Mouse (Mus musculus) midbrain, embryonic 10.5 days (tissue): Measurements from ENCODE around the gene Dnmt3a. TPM values are rescaled to one million over a fixed set of nuclear protein-coding genes. Genes with fewer than 3 reads are reported as not detected.

Experiments
- DNase-seq: peaks from one replicate; pipeline ENCODE4 v3.0.0-alpha.2; 2017; ENCODE audit warnings: low spot score
- H3K27ac ChIP-seq: fragments of 300-500 bp; sonication (generic); replicated peaks from 2 replicates; pipeline ENCODE4 v1.5.1; 2016; ENCODE audit warnings: mild to moderate bottlenecking
- H3K27me3 ChIP-seq: fragments of 300-500 bp; sonication (generic); 2 replicates; pipeline ENCODE4 v1.6.1; 2016; ENCODE audit warnings: low read depth, mild to moderate bottlenecking; ENCODE audit not compliant: poor library complexity, severe bottlenecking
- H3K36me3 ChIP-seq: fragments of 300-500 bp; sonication (generic); 2 replicates; pipeline ENCODE4 v1.6.1; 2016; ENCODE audit warnings: mild to moderate bottlenecking, moderate library complexity
- H3K4me1 ChIP-seq: fragments of 300-500 bp; sonication (generic); 2 replicates; pipeline ENCODE4 v1.6.1; 2016
- H3K4me3 ChIP-seq: fragments of 300-500 bp; sonication (generic); 2 replicates; pipeline ENCODE4 v1.5.1; 2016; ENCODE audit warnings: mild to moderate bottlenecking, moderate library complexity
- H3K9me3 ChIP-seq: fragments of 300-500 bp; sonication (generic); replicated peaks from 2 replicates; pipeline ENCODE4 v1.6.1; 2016; ENCODE audit warnings: mild to moderate bottlenecking
- WGBS: fragments of 180-500 bp; shearing (Covaris S2); methylation state at CpG from one replicate; pipeline ENCODE4 v1.1.7; 2016; 5-methylcytosine and 5-hydroxymethylcytosine counted together
- polyA plus RNA-seq: library from polyadenylated mRNA; unstranded; fragments of >200 nt; fragmentation: Nextera tagmentation; extraction: Ambion mirVana; gene quantifications from 2 replicates; pipeline ENCODE4 v1.2.1, GENCODE M21; 2016

The Dnmt3a gene
- polyA plus RNA-seq, 1 experiment from 2014 or later = 92.2 TPM

GRCm38 (mm10) chr12:3864208-3864607 lies 58.4 kb downstream of the Dnmt3a start:
- H3K4me1 ChIP-seq = no peaks in the 10 kb centered on the region
- no peak for DNase-seq
- no peak overlapping the region for H3K4me3 ChIP-seq
- H3K27ac ChIP-seq = no peak overlapping the region
- H3K9me3 ChIP-seq = no peaks in the 10 kb centered on the region
- 92% methylated on average over 8 of the region's 8 CpGs for WGBS
- peaks cover 14% of the 10 kb centered on the region; the same call in 1 of the 2 replicates for H3K36me3 ChIP-seq
- H3K27me3 ChIP-seq = no peaks in the 10 kb centered on the region

- 92% methylated on average over 8 of the region's 8 CpGs for WGBS
Measured at GRCm38 (mm10) chr12:3865594-3865993, 59.8 kb downstream of the Dnmt3a start.

GRCm38 (mm10) chr12:3866654-3867370 lies 61.0 kb downstream of the Dnmt3a start:
- no peak overlapping the region for H3K4me3 ChIP-seq
- H3K4me1 ChIP-seq = peaks cover 15% of the 10 kb centered on the region
- DNase-seq = no peak
- 90% methylated on average over 12 of the region's 12 CpGs for WGBS
- no peaks in the 10 kb centered on the region for H3K27me3 ChIP-seq
- no peaks in the 10 kb centered on the region for H3K9me3 ChIP-seq
- H3K27ac ChIP-seq = no peak overlapping the region
- H3K36me3 ChIP-seq = peaks cover 14% of the 10 kb centered on the region; the same call in 1 of the 2 replicates

More at GRCm38 (mm10) chr12:3865594-3865993, 59.8 kb downstream of the Dnmt3a start:
- H3K27ac ChIP-seq = no peak overlapping the region
- H3K4me1 ChIP-seq = peaks cover 3% of the 10 kb centered on the region
- H3K9me3 ChIP-seq = no peaks in the 10 kb centered on the region
- no peak for DNase-seq
- H3K4me3 ChIP-seq = no peak overlapping the region
- no peaks in the 10 kb centered on the region for H3K27me3 ChIP-seq
- H3K36me3 ChIP-seq = peaks cover 14% of the 10 kb centered on the region; the same call in 1 of the 2 replicates

- H3K36me3 ChIP-seq = peaks cover 19% of the 10 kb centered on the region; the same call in 1 of the 2 replicates
- 83% methylated on average over 5 of the region's 5 CpGs for WGBS
- peaks cover 28% of the 10 kb centered on the region for H3K4me1 ChIP-seq
- H3K27ac ChIP-seq = no peak overlapping the region
- H3K27me3 ChIP-seq = no peaks in the 10 kb centered on the region
- DNase-seq = no peak
- H3K4me3 ChIP-seq = no peak overlapping the region
- no peaks in the 10 kb centered on the region for H3K9me3 ChIP-seq
Measured at GRCm38 (mm10) chr12:3868115-3868514, 62.3 kb downstream of the Dnmt3a start.

- WGBS = 88% methylated on average over 7 of the region's 7 CpGs
Measured at GRCm38 (mm10) chr12:3868676-3869458, 63.1 kb downstream of the Dnmt3a start.

GRCm38 (mm10) chr12:3870024-3870423 lies 64.2 kb downstream of the Dnmt3a start:
- H3K27ac ChIP-seq = no peak overlapping the region
- WGBS = 96% methylated on average over 5 of the region's 5 CpGs
- H3K4me3 ChIP-seq = no peak overlapping the region
- no peaks in the 10 kb centered on the region for H3K9me3 ChIP-seq
- no peak for DNase-seq
- H3K4me1 ChIP-seq = peaks cover 38% of the 10 kb centered on the region
- H3K36me3 ChIP-seq = peaks cover 34% of the 10 kb centered on the region; the same call in 1 of the 2 replicates
- no peaks in the 10 kb centered on the region; the same call in 1 of the 2 replicates for H3K27me3 ChIP-seq

More at GRCm38 (mm10) chr12:3868676-3869458, 63.1 kb downstream of the Dnmt3a start:
- peaks cover 26% of the 10 kb centered on the region; the same call in 1 of the 2 replicates for H3K36me3 ChIP-seq
- no peak for DNase-seq
- H3K27ac ChIP-seq = peak overlapping the region; percentile 17; the same call in 1 of the 2 replicates
- no peak overlapping the region for H3K4me3 ChIP-seq
- H3K9me3 ChIP-seq = no peaks in the 10 kb centered on the region
- peaks cover 31% of the 10 kb centered on the region for H3K4me1 ChIP-seq
- H3K27me3 ChIP-seq = no peaks in the 10 kb centered on the region; the same call in 1 of the 2 replicates

GRCm38 (mm10) chr12:3870859-3871462 lies 65.2 kb downstream of the Dnmt3a start:
- no peaks in the 10 kb centered on the region; the same call in 1 of the 2 replicates for H3K27me3 ChIP-seq
- peak; percentile 64 for DNase-seq
- peak overlapping the region; percentile 79 for H3K27ac ChIP-seq
- peaks cover 30% of the 10 kb centered on the region; the same call in 1 of the 2 replicates for H3K36me3 ChIP-seq
- H3K4me3 ChIP-seq = peak overlapping the region; percentile 43
- no peaks in the 10 kb centered on the region for H3K9me3 ChIP-seq
- 10% methylated on average over 18 of the region's 19 CpGs for WGBS
- H3K4me1 ChIP-seq = peaks cover 38% of the 10 kb centered on the region

- 28% methylated on average over 15 of the region's 15 CpGs for WGBS
- peaks cover 38% of the 10 kb centered on the region for H3K4me1 ChIP-seq
- H3K36me3 ChIP-seq = peaks cover 30% of the 10 kb centered on the region; the same call in 1 of the 2 replicates
- H3K4me3 ChIP-seq = peak overlapping the region; percentile 43
- H3K27me3 ChIP-seq = no peaks in the 10 kb centered on the region; the same call in 1 of the 2 replicates
- H3K9me3 ChIP-seq = no peaks in the 10 kb centered on the region
- peak overlapping the region; percentile 79 for H3K27ac ChIP-seq
- peak; percentile 59 for DNase-seq
Measured at GRCm38 (mm10) chr12:3871637-3872036, 65.8 kb downstream of the Dnmt3a start.

GRCm38 (mm10) chr12:3872410-3873230 lies 66.8 kb downstream of the Dnmt3a start:
- DNase-seq = no peak
- Histone ChIP-seq H3K36me3 (peaks cover 28% of the 10 kb centered on the region; the same call in 1 of the 2 replicates), H3K4me3 (no peak overlapping the region), H3K4me1 (peaks cover 38% of the 10 kb centered on the region), H3K27ac (0 out of 2 replicates have a peak overlapping the region, but pooled peaks have one; percentile 28), H3K9me3 (no peaks in the 10 kb centered on the region), H3K27me3 (no peaks in the 10 kb centered on the region; the same call in 1 of the 2 replicates)
- 77% methylated on average over 9 of the region's 9 CpGs for whole genome bisulfite sequencing

GRCm38 (mm10) chr12:3875474-3875873 lies 69.7 kb downstream of the Dnmt3a start:
- Histone ChIP-seq H3K4me3 (no peak overlapping the region), H3K9me3 (no peaks in the 10 kb centered on the region), H3K27ac (no peak overlapping the region), H3K27me3 (no peaks in the 10 kb centered on the region; the same call in 1 of the 2 replicates), H3K4me1 (peaks cover 42% of the 10 kb centered on the region), H3K36me3 (peaks cover 28% of the 10 kb centered on the region; the same call in 1 of the 2 replicates)
- DNase-seq = no peak

- no peaks in the 10 kb centered on the region; the same call in 1 of the 2 replicates for H3K27me3 ChIP-seq
Measured at GRCm38 (mm10) chr12:3877376-3877775, 71.6 kb downstream of the Dnmt3a start.

More at GRCm38 (mm10) chr12:3877376-3877775, 71.6 kb downstream of the Dnmt3a start:
- no peaks in the 10 kb centered on the region for H3K9me3 ChIP-seq
- H3K4me1 ChIP-seq = peaks cover 23% of the 10 kb centered on the region
- DNase-seq = no peak
- H3K27ac ChIP-seq = no peak overlapping the region
- peaks cover 28% of the 10 kb centered on the region; the same call in 1 of the 2 replicates for H3K36me3 ChIP-seq
- WGBS = 77% methylated on average over 4 of the region's 4 CpGs
- no peak overlapping the region for H3K4me3 ChIP-seq
